Mouse (Mus musculus) forebrain, embryonic 13.5 days (tissue): ENCODE measurements at regions not wholly inside any gene's neighbourhood (a gene's known extent, or its start where the extent isn't known, plus 50 kb on each side); places are given as distances from the start of the nearest gene placed in this dataset.

Source experiments
- ATAC-seq: fragments of 200-750 bp; cut with Nextera tagmentation; 2 replicates; pipeline ENCODE4 v1.8.0; 2017
- H3K27ac ChIP-seq: fragments of 300-500 bp; sonication (generic); 2 replicates; pipeline ENCODE4 v1.5.1; 2015; ENCODE audit warnings: inconsistent platforms, mild to moderate bottlenecking, moderate library complexity
- H3K27me3 ChIP-seq: fragments of 300-500 bp; sonication (generic); 2 replicates; pipeline ENCODE4 v1.6.1; 2015; ENCODE audit warnings: mild to moderate bottlenecking, inconsistent platforms
- H3K36me3 ChIP-seq: fragments of 300-500 bp; sonication (generic); 2 replicates; pipeline ENCODE4 v1.6.1; 2015; ENCODE audit warnings: mild to moderate bottlenecking, inconsistent platforms; ENCODE audit not compliant: poor library complexity, severe bottlenecking
- H3K4me1 ChIP-seq: fragments of 300-500 bp; sonication (generic); 2 replicates; pipeline ENCODE4 v1.6.1; 2015; ENCODE audit warnings: inconsistent platforms
- H3K4me2 ChIP-seq: fragments of 300-500 bp; sonication (generic); 2 replicates; pipeline ENCODE4 v1.6.1; 2015; ENCODE audit warnings: inconsistent platforms, mild to moderate bottlenecking, moderate library complexity
- H3K4me3 ChIP-seq: fragments of 300-500 bp; sonication (generic); 2 replicates; pipeline ENCODE4 v1.5.1; 2015; ENCODE audit warnings: mild to moderate bottlenecking, inconsistent platforms
- H3K9ac ChIP-seq: fragments of 300-500 bp; sonication (generic); 2 replicates; pipeline ENCODE4 v1.6.1; 2015; ENCODE audit warnings: mild to moderate bottlenecking, inconsistent platforms
- H3K9me3 ChIP-seq: fragments of 300-500 bp; sonication (generic); replicated peaks from 2 replicates; pipeline ENCODE4 v1.6.1; 2016; ENCODE audit warnings: inconsistent platforms
- WGBS: fragments of 180-500 bp; shearing (Covaris S2); methylation state at CpG from one replicate; pipeline ENCODE4 v1.1.7; 2015; 5-methylcytosine and 5-hydroxymethylcytosine counted together

GRCm38 (mm10) chr1:109327456-109327855, 654.8 kb upstream of the Cdh7 start:
- 92% methylated on average over 2 of the region's 2 CpGs for WGBS
- H3K4me2 ChIP-seq, result no peak overlapping the region
- ATAC-seq, result no peak
- 0 out of 2 replicates have a peak, but pooled peaks cover 6% of the 10 kb centered on the region for H3K9me3 ChIP-seq
- H3K27ac ChIP-seq, result no peak overlapping the region
- H3K9ac ChIP-seq, result no peak overlapping the region
- no peaks in the 10 kb centered on the region for H3K27me3 ChIP-seq
- H3K4me1 ChIP-seq, result no peaks in the 10 kb centered on the region
- H3K4me3 ChIP-seq, result no peak overlapping the region
- H3K36me3 ChIP-seq, result no peaks in the 10 kb centered on the region

GRCm38 (mm10) chr1:109328086-109328485, 654.1 kb upstream of the Cdh7 start:
- Histone ChIP-seq H3K4me3 (no peak overlapping the region), H3K36me3 (no peaks in the 10 kb centered on the region), H3K27ac (no peak overlapping the region), H3K9ac (no peak overlapping the region), H3K9me3 (0 out of 2 replicates have a peak, but pooled peaks cover 6% of the 10 kb centered on the region), H3K27me3 (no peaks in the 10 kb centered on the region), H3K4me1 (no peaks in the 10 kb centered on the region), H3K4me2 (no peak overlapping the region)
- 81% methylated on average over 1 of the region's 1 CpGs for WGBS
- no peak for ATAC-seq

- Histone ChIP-seq H3K36me3 (no peaks in the 10 kb centered on the region), H3K9me3 (no peaks in the 10 kb centered on the region), H3K4me2 (no peak overlapping the region), H3K27me3 (no peaks in the 10 kb centered on the region), H3K4me3 (no peak overlapping the region), H3K9ac (no peak overlapping the region), H3K27ac (no peak overlapping the region), H3K4me1 (no peaks in the 10 kb centered on the region)
- WGBS, result 83% methylated on average over 1 of the region's 1 CpGs
- peak; percentile 51; the same call in 1 of the 2 replicates for ATAC-seq
These were observed 642.0 kb upstream of the Cdh7 start for GRCm38 (mm10) chr1:109340274-109340673.

- Histone ChIP-seq H3K27me3 (no peaks in the 10 kb centered on the region), H3K9me3 (no peaks in the 10 kb centered on the region)
- no peak for ATAC-seq
These were observed 612.9 kb upstream of the Cdh7 start for GRCm38 (mm10) chr1:109369290-109369689.

More at GRCm38 (mm10) chr1:109369290-109369689, 612.9 kb upstream of the Cdh7 start:
- Histone ChIP-seq H3K4me1 (no peaks in the 10 kb centered on the region), H3K4me2 (no peak overlapping the region), H3K4me3 (no peak overlapping the region), H3K9ac (no peak overlapping the region), H3K36me3 (no peaks in the 10 kb centered on the region), H3K27ac (no peak overlapping the region)
